Mouse (Mus musculus) urinary bladder, postnatal 36 days (tissue): Measurements from ENCODE around the gene Gcn1l1.
A peak's percentile ranks its signal among the peaks of the same experiment; 100 is the strongest.

Experiments used
- DNase-seq, 2 experiments: peaks; one replicate each; pipeline ENCODE4 v3.0.0; 2022; ENCODE audit warnings: low spot score in 2 of 2, mixed read lengths in 1 of 2

Gcn1l1 gene

GRCm38 (mm10) chr5:115534290-115534731 lies 30.7 kb upstream of the Gcn1l1 start:
- peak in 1 of 2 experiments; percentile 74 for DNase-seq

- peak in 1 of 2 experiments; percentile 68 for DNase-seq
These were observed 30.2 kb upstream of the Gcn1l1 start for GRCm38 (mm10) chr5:115534856-115535255.

- no peak for DNase-seq
These were observed 29.4 kb upstream of the Gcn1l1 start for GRCm38 (mm10) chr5:115535635-115536034.

- no peak for DNase-seq
These were observed 26.9 kb upstream of the Gcn1l1 start for GRCm38 (mm10) chr5:115538017-115538692.

- peak; percentile 91 to 93 for DNase-seq
These were observed 26.4 kb upstream of the Gcn1l1 start for GRCm38 (mm10) chr5:115538693-115539043.

- DNase-seq = no peak
These were observed 22.2 kb upstream of the Gcn1l1 start for GRCm38 (mm10) chr5:115542635-115543384.

GRCm38 (mm10) chr5:115543509-115544253 lies 21.4 kb upstream of the Gcn1l1 start:
- peak; percentile 52 to 76 for DNase-seq

GRCm38 (mm10) chr5:115544655-115545185 lies 20.3 kb upstream of the Gcn1l1 start:
- DNase-seq = no peak

- DNase-seq = no peak
These were observed 19.4 kb upstream of the Gcn1l1 start for GRCm38 (mm10) chr5:115545636-115546035.

GRCm38 (mm10) chr5:115546536-115546935 lies 18.5 kb upstream of the Gcn1l1 start:
- no peak for DNase-seq

GRCm38 (mm10) chr5:115547014-115547413 lies 18.0 kb upstream of the Gcn1l1 start:
- DNase-seq = no peak

- no peak for DNase-seq
These were observed 17.6 kb upstream of the Gcn1l1 start for GRCm38 (mm10) chr5:115547421-115547820.

- DNase-seq = no peak
These were observed 16.4 kb upstream of the Gcn1l1 start for GRCm38 (mm10) chr5:115548501-115549285.

GRCm38 (mm10) chr5:115550482-115551005 lies 14.5 kb upstream of the Gcn1l1 start:
- no peak for DNase-seq

- DNase-seq = no peak
These were observed 13.7 kb upstream of the Gcn1l1 start for GRCm38 (mm10) chr5:115551386-115551785.

- no peak for DNase-seq
These were observed 13.3 kb upstream of the Gcn1l1 start for GRCm38 (mm10) chr5:115551799-115552198.

GRCm38 (mm10) chr5:115553801-115554420 lies 11.1 kb upstream of the Gcn1l1 start:
- no peak for DNase-seq

GRCm38 (mm10) chr5:115554536-115555291 lies 10.3 kb upstream of the Gcn1l1 start:
- no peak for DNase-seq

GRCm38 (mm10) chr5:115556217-115556616 lies 8.8 kb upstream of the Gcn1l1 start:
- DNase-seq = peak; percentile 58 to 72
